Mouse (Mus musculus) limb, embryonic 14.5 days (tissue): ENCODE measurements around the gene Olfr61. TPM values are rescaled to one million over a fixed set of nuclear protein-coding genes. Genes with fewer than 3 reads are reported as not detected.
"Not testable (repeated sequence)": the region's sequence is repeated elsewhere in the genome, so short reads cannot be mapped to it uniquely, and the experiment has no call there.

Experiments
- ATAC-seq: fragments of 200-750 bp; cut with Nextera tagmentation; 2 replicates; pipeline ENCODE4 v1.8.0; 2017; ENCODE audit warnings: low read depth, moderate number of reproducible peaks, moderate TSS enrichment; ENCODE audit not compliant: low FRiP score
- DNase-seq: peaks from one replicate; pipeline ENCODE4 v3.0.0-alpha.2; 2015; ENCODE audit warnings: low spot score
- H3K27ac ChIP-seq: fragments of 300-500 bp; sonication (generic); replicated peaks from 2 replicates; pipeline ENCODE4 v1.5.1; 2014; ENCODE audit warnings: low read depth, mild to moderate bottlenecking, low read length, moderate library complexity, mixed read lengths
- H3K27me3 ChIP-seq: fragments of 300-500 bp; sonication (generic); 2 replicates; pipeline ENCODE4 v1.6.1; 2014; ENCODE audit warnings: low read length, mixed read lengths; ENCODE audit not compliant: control insufficient read depth, insufficient read depth
- H3K36me3 ChIP-seq: fragments of 300-500 bp; sonication (generic); 2 replicates; pipeline ENCODE4 v1.6.1; 2014; ENCODE audit warnings: mild to moderate bottlenecking, low read length, moderate library complexity, mixed read lengths; ENCODE audit not compliant: control insufficient read depth, insufficient read depth
- H3K4me1 ChIP-seq: fragments of 300-500 bp; sonication (generic); 2 replicates; pipeline ENCODE4 v1.6.1; 2014; ENCODE audit warnings: antibody characterized with exemption, low read length, mixed read lengths; ENCODE audit not compliant: control insufficient read depth, insufficient read depth
- H3K4me2 ChIP-seq: fragments of 300-500 bp; sonication (generic); replicated peaks from 2 replicates; pipeline ENCODE4 v1.6.1; 2014; ENCODE audit warnings: low read depth, mild to moderate bottlenecking, low read length, moderate library complexity; ENCODE audit not compliant: severe bottlenecking
- H3K4me3 ChIP-seq: fragments of 300-500 bp; sonication (generic); replicated peaks from 2 replicates; pipeline ENCODE4 v1.5.1; 2014; ENCODE audit warnings: low read length
- H3K9ac ChIP-seq: fragments of 300-500 bp; sonication (generic); 2 replicates; pipeline ENCODE4 v1.6.1; 2014; ENCODE audit warnings: mild to moderate bottlenecking, low read depth, low read length, moderate library complexity; ENCODE audit not compliant: severe bottlenecking
- H3K9me3 ChIP-seq: fragments of 300-500 bp; sonication (generic); 2 replicates; pipeline ENCODE4 v1.6.1; 2016; ENCODE audit warnings: low read length; ENCODE audit not compliant: control insufficient read depth
- POLR2A ChIP-seq: fragments of 200-500 bp; IDR thresholded peaks from 2 replicates; pipeline ENCODE4 v1.8.0; 2012; ENCODE audit warnings: inconsistent platforms, mild to moderate bottlenecking, moderate library complexity, borderline replicate concordance; ENCODE audit not compliant: insufficient read depth, insufficient read length; ENCODE audit errors: extremely low read depth
- WGBS: fragments of 180-500 bp; shearing (Covaris S2); extraction: QIAGEN DNeasy Blood & Tissue Kit; methylation state at CpG from one replicate; pipeline ENCODE4 v1.1.7; 2014; 5-methylcytosine and 5-hydroxymethylcytosine counted together
- polyA plus RNA-seq, 2 experiments: library from polyadenylated mRNA; depleted of rRNA in 1 of 2; stranded (reverse) in 1 of 2; unstranded in 1 of 2; fragments of >200 nt; fragmentation: Nextera tagmentation in 1 of 2; extraction: Ambion mirVana in 1 of 2; gene quantifications; 2 replicates each; pipeline versions ENCODE4 v1.2.1 to v1.2.3; 2012 to 2014

Gene Olfr61
- polyA plus RNA-seq (2012; rRNA removed) = not detected in 2 replicates
- not detected in 2 replicates for polyA plus RNA-seq (2014; fragmentation: Nextera tagmentation; extraction: Ambion mirVana)

DNA sequence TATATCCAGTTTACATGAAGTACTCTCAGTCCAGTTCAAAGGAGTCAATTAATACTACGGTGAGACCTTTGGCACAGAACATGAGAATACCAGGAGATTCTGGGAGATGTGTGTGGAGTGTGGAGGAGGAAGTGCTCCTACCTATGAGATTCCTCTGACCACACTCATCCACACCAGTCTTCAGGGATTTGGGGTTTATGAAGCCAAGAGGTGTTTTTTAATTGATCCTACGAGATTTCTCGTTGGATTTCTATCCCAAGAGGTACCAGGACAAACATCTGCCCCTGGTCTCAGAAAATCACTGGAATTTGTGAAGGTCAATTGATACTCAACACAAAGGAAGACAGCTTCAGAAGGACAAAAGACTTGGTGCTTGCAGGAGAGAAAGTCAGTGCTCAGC lies at the start of gene Olfr61:
Gene Olfr61 (plus strand): TSS at position 301 of the 400 bp plus-strand sequence.
- 82% methylated on average over 3 of the region's 3 CpGs for WGBS

DNA sequence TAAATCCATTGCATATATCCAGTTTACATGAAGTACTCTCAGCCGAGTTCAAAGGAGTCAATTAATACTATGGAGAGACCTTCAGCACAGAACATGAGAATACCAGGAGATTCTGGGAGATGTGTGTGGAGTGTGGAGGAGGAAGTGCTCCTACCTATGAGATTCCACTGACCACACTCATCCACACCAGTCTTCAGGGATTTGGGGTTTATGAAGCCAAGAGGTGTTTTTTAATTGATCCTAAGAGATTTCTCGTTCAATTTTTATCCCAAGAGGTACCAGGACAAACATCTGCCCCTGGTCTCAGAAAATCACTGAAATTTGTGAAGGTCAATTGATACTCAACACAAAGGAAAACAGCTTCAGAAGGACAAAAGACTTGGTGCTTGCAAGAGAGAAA lies 27.8 kb upstream of the Olfr61 start, which contains the start of gene Olfr46:
Gene Olfr46 (plus strand): TSS at position 301 of the 400 bp plus-strand sequence.
- not testable (repeated sequence) for H3K27ac ChIP-seq, H3K4me3 ChIP-seq, ATAC-seq, DNase-seq, H3K4me2 ChIP-seq, H3K27me3 ChIP-seq, H3K9me3 ChIP-seq, H3K4me1 ChIP-seq, H3K9ac ChIP-seq, H3K36me3 ChIP-seq
- 79% methylated on average over 2 of the region's 2 CpGs for WGBS

More for the DNA sequence above, at the start of gene Olfr61:
- not testable (repeated sequence) for H3K4me3 ChIP-seq, ATAC-seq, H3K9me3 ChIP-seq, H3K9ac ChIP-seq, H3K4me1 ChIP-seq, H3K36me3 ChIP-seq, DNase-seq, H3K27ac ChIP-seq, H3K4me2 ChIP-seq, H3K27me3 ChIP-seq

DNA sequence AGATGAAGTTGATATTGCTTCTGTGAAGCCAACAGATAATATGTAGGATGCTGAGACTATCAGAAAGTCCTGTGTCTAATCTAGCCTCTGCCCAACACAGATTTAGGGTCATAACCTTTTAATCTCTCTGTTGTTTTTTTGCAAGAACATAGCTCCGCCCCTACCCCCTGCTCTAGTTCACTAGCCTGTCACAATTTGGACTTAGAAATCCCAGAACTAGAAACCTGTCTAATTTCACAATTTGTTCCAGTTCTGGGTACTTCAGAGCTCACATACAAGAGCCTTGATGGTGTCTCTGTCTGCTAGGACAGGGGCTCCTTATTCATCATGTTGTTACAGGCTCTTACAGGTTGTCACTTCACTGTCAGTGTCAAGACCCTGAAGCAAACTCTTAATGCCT lies 1.8 kb downstream of the Olfr61 start:
- TF ChIP-seq POLR2A = no peak
- Histone ChIP-seq H3K27me3 (no peaks in the 10 kb centered on the region), H3K4me3 (no peak overlapping the region), H3K4me1 (no peaks in the 10 kb centered on the region), H3K9ac (no peak overlapping the region), H3K36me3 (no peaks in the 10 kb centered on the region), H3K4me2 (no peak overlapping the region), H3K9me3 (no peaks in the 10 kb centered on the region), H3K27ac (no peak overlapping the region)
- ATAC-seq (no peak), DNase-seq (no peak)
- 72% methylated on average over 1 of the region's 1 CpGs for WGBS

DNA sequence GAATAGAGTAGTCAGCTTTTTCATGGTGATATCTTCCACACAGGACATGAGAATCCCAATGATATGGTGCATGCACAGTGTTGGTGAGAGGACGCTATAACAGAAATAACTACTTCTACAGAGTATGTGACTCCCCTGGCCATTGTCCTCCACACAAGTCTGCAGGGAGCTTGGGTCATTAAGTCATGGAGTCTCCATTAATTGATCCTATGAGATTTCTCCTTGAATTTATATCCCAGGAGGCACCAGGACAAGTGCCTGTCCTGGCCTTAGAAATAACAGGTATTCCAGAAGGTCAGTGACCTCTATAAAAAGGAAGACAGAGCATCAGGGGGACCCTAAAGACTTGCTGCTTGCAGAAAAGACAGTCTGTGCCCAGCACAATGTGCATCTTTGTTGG lies 17.4 kb downstream of the Olfr61 start, which contains the start of gene Olfr53:
Gene Olfr53 (plus strand): TSS at position 301 of the 400 bp plus-strand sequence.
- no peak for DNase-seq
- WGBS = 100% methylated on average over 1 of the region's 1 CpGs

DNA sequence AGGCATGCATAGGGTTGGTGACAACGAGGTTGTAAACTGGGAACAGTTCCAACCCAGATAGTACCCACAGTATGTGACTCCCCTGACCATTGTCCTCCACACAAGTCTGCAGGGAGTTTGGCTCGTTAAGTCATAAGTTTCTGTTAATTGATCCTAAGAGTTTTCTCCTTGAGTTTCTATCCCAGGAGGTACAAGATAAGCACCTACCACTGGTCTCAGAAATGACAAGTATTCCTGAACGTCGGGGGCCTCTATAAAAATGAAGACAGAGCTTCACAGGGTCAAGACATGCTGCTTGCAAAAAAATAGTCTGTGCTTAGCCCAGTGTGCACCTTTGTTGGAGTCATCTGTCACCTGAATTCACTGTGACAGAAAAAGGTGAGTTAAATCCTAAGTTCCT lies 30.9 kb downstream of the Olfr61 start, which contains the start of gene Olfr539:
Gene Olfr539 (plus strand): TSS at position 301 of the 400 bp plus-strand sequence.
- Histone ChIP-seq H3K4me2 (no peak within 1 kb of the TSS), H3K27me3 (no peaks in the 10 kb centered on the region), H3K4me3 (no peak within 1 kb of the TSS), H3K36me3 (no peaks in the 10 kb centered on the region), H3K9me3 (no peaks in the 10 kb centered on the region), H3K9ac (no peak within 1 kb of the TSS), H3K27ac (no peak within 1 kb of the TSS), H3K4me1 (no peaks in the 10 kb centered on the region)
- ATAC-seq (no peak), DNase-seq (no peak)
- 72% methylated on average over 4 of the region's 4 CpGs for WGBS
- TF ChIP-seq POLR2A = no peak

More for the DNA sequence above, 17.4 kb downstream of the Olfr61 start, which contains the start of gene Olfr53:
- no peaks in the 10 kb centered on the region for H3K27me3 ChIP-seq
- H3K36me3 ChIP-seq = no peaks in the 10 kb centered on the region
- H3K27ac ChIP-seq = no peak within 1 kb of the TSS
- H3K4me1 ChIP-seq = no peaks in the 10 kb centered on the region
- ATAC-seq = no peak
- no peak within 1 kb of the TSS for H3K4me3 ChIP-seq
- no peak within 1 kb of the TSS for H3K4me2 ChIP-seq
- no peaks in the 10 kb centered on the region for H3K9me3 ChIP-seq
- no peak for TF ChIP-seq POLR2A
- H3K9ac ChIP-seq = no peak within 1 kb of the TSS

DNA sequence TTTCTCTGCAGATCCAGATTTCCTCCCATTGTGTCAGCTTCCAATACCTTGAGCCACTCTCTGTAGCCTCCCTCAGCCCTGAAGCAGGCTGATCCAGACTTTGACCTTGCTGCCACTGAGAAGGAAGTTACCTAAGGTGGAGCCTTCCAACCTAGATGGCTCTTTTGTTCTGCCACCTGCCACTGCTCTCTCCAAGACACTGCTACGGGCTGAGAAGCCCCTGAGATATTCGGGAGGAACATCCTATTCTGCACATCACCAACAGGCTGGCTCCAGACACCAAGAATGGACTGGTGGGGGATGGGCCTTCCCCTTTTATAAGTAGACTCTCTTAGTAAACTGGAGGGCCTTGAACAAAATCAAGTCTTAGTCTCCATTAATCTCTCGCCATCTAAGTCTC lies 41.9 kb downstream of the Olfr61 start:
- not testable (repeated sequence) for ATAC-seq, H3K36me3 ChIP-seq, H3K27ac ChIP-seq, H3K9ac ChIP-seq, H3K27me3 ChIP-seq, DNase-seq, H3K4me3 ChIP-seq, H3K4me1 ChIP-seq, H3K9me3 ChIP-seq, H3K4me2 ChIP-seq
- WGBS = 87% methylated on average over 3 of the region's 3 CpGs
